Mouse (Mus musculus) adrenal gland, postnatal 36 days (tissue): ENCODE results near the gene Arl10. TPM values are rescaled to one million over a fixed set of nuclear protein-coding genes. Genes with fewer than 3 reads are reported as not detected.

Source experiments
- DNase-seq, 2 experiments: peaks; one replicate each; pipeline ENCODE4 v3.0.0; 2021; ENCODE audit warnings: mixed read lengths in 1 of 2
- microRNA-seq: library from miRNA; unstranded; fragments of <30 nt; microRNA quantifications from one replicate; pipeline ENCODE4 v1.2.0, GENCODE M21; 2021
- total RNA-seq, 2 experiments: library from RNA; stranded (reverse); gene quantifications; 2 replicates each; pipeline ENCODE4 v1.2.3; 2021

Arl10 gene
- total RNA-seq, 2 experiments from 2014 or later, result 55.4 to 58.9 TPM

DNA sequence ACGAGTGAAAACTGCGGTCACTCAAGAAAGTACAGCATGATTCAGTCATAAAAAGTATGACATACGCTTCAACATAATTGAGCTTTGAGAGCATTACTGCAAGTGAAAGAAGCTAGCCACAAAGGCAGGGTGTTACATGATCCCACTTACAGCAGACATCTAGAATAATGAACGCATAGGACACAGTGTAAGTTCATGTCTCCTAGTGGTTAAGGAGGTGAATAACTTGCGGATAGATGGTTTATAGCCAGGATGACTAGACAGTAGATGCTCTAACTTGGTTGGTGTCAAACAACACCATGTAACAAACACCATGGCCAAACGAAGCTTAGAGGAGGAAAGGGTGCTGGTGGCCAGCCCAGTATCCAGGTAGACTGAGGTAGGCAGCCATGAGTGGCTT, 42.2 kb downstream of the Arl10 start:
- DNase-seq, result no peak

- peak; percentile 98 to 99 for DNase-seq
Observed at GRCm38 (mm10) chr13:54621155-54621932, 46.5 kb downstream of the Arl10 start, which contains the start of gene Faf2. TSS of gene Faf2 (plus strand) at chr13:54621784.

- no peak for DNase-seq
Observed at GRCm38 (mm10) chr13:54621960-54622521, 47.2 kb downstream of the Arl10 start.

GRCm38 (mm10) chr13:54629128-54629527, 54.3 kb downstream of the Arl10 start:
- DNase-seq, result no peak

Small RNA genes lying within 50 kb of the gene (microRNA-seq; reads per million reads assigned to microRNA genes)
- gene Gm24195, result not detected

Other genes with a start within 250 kb of the Arl10 start
- 10 to 100 TPM; 17.9 to 18.6 TPM for gene Cplx2, start 203.7 kb upstream of the Arl10 start, total RNA-seq
- gene Thoc3, start 106.2 kb upstream of the Arl10 start, total RNA-seq, result 10 to 100 TPM; 43.0 to 47.3 TPM
- 10 to 100 TPM; 12.8 to 19.5 TPM for gene Simc1, start 71.2 kb upstream of the Arl10 start, total RNA-seq
- gene 4833439L19Rik, start 9.6 kb upstream of the Arl10 start, total RNA-seq, result 100 to 1,000 TPM; 152 to 182 TPM
- 10 to 100 TPM; 50.7 to 79.1 TPM for gene Nop16, start 15.1 kb downstream of the Arl10 start, total RNA-seq
- gene Higd2a, start 15.2 kb downstream of the Arl10 start, total RNA-seq, result 100 to 1,000 TPM; 232 to 258 TPM
- 100 to 1,000 TPM in 1 of 2 experiments, 10 to 100 TPM in 1; 79.2 to 155 TPM for gene Cltb, start 36.3 kb downstream of the Arl10 start, total RNA-seq
- 10 to 100 TPM; 74.4 to 84.7 TPM for gene Faf2, start 46.8 kb downstream of the Arl10 start, total RNA-seq
- 100 to 1,000 TPM; 107 to 120 TPM for gene Rnf44, start 118.9 kb downstream of the Arl10 start, total RNA-seq
- not detected for gene Cdhr2, start 126.4 kb downstream of the Arl10 start, total RNA-seq
- gene Gprin1, start 174.9 kb downstream of the Arl10 start, total RNA-seq, result 1 to 10 TPM; 2.9 to 3.1 TPM
- gene Sncb, start 191.6 kb downstream of the Arl10 start, total RNA-seq, result 1 to 10 TPM; 1.1 to 1.9 TPM
- not detected for gene Eif4e1b, start 209.0 kb downstream of the Arl10 start, total RNA-seq
- 10 to 100 TPM; 24.0 to 33.4 TPM for gene Tspan17, start 214.4 kb downstream of the Arl10 start, total RNA-seq